Mouse (Mus musculus) testis, adult 2 months (tissue): ENCODE results near the gene Sgsm3.

Experiments
- CTCF ChIP-seq: fragments of 200-500 bp; IDR thresholded peaks from 2 replicates; pipeline ENCODE4 v1.5.1; 2012; ENCODE audit warnings: low read depth, mild to moderate bottlenecking, inconsistent platforms, low read length, moderate library complexity; ENCODE audit not compliant: control insufficient read depth, insufficient read depth, insufficient replicate concordance
- POLR2A ChIP-seq: fragments of 200-500 bp; IDR thresholded peaks from 2 replicates; pipeline ENCODE4 v1.6.1; 2012; ENCODE audit warnings: low read depth, mild to moderate bottlenecking, inconsistent platforms, low read length, moderate library complexity; ENCODE audit not compliant: control insufficient read depth

DNA sequence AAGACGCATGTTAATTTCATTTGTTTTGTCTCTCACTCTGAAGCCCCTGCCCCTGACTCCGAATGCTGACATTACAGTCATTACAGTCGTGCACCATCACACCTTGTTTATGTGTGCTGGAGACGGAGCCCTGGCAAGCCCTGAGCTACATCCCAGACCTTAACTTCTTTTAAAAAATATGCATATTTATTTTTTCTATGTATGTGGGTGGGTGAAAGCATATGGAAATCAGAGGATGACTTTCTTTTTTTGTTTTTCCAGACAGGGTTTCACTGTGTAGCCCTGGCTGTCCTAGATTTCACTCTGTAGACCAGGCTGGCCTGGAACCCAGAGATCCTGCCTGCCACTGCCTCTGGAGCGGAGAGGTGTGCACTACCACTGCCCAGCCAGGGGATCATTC is 17.4 kb downstream of the Sgsm3 start:
- TF ChIP-seq CTCF, result no peak
- TF ChIP-seq POLR2A, result no peak
